Mouse (Mus musculus): ENCODE results near the gene Klhdc8b. TPM values are rescaled to one million over a fixed set of nuclear protein-coding genes. Genes with fewer than 3 reads are reported as not detected.

Gene Klhdc8b
- total RNA-seq, 2 experiments from 2014 or later: 5.5 TPM; not detected in 1

- no peak for ATAC-seq (replicated peaks; ENCODE audit: poor library complexity, severe bottlenecking)
Measured at GRCm38 (mm10) chr9:108453458-108453857, 7.9 kb downstream of the Klhdc8b start.

- peak; percentile 13 for ATAC-seq (replicated peaks; ENCODE audit: poor library complexity, severe bottlenecking)
Measured at GRCm38 (mm10) chr9:108452911-108453310, 8.5 kb downstream of the Klhdc8b start.

GRCm38 (mm10) chr9:108452291-108452906 is 9.0 kb downstream of the Klhdc8b start:
- ATAC-seq (replicated peaks; ENCODE audit: poor library complexity, severe bottlenecking): peak; percentile 86

GRCm38 (mm10) chr9:108451519-108452160 is 9.7 kb downstream of the Klhdc8b start:
- no peak for ATAC-seq (replicated peaks; ENCODE audit: poor library complexity, severe bottlenecking)

GRCm38 (mm10) chr9:108451170-108451493 is 10.2 kb downstream of the Klhdc8b start:
- ATAC-seq (replicated peaks; ENCODE audit: poor library complexity, severe bottlenecking): no peak

GRCm38 (mm10) chr9:108450292-108451169 is 10.8 kb downstream of the Klhdc8b start:
- no peak for ATAC-seq (replicated peaks; ENCODE audit: poor library complexity, severe bottlenecking)

GRCm38 (mm10) chr9:108449860-108450259 is 11.5 kb downstream of the Klhdc8b start:
- ATAC-seq (replicated peaks; ENCODE audit: poor library complexity, severe bottlenecking): no peak

GRCm38 (mm10) chr9:108445125-108445524 is 16.3 kb downstream of the Klhdc8b start:
- peak; percentile 90 for ATAC-seq (replicated peaks; ENCODE audit: poor library complexity, severe bottlenecking)

GRCm38 (mm10) chr9:108441236-108441919 is 20.0 kb downstream of the Klhdc8b start:
- no peak for ATAC-seq (replicated peaks; ENCODE audit: poor library complexity, severe bottlenecking)

GRCm38 (mm10) chr9:108440485-108440884 is 20.9 kb downstream of the Klhdc8b start:
- ATAC-seq (replicated peaks; ENCODE audit: poor library complexity, severe bottlenecking): no peak

GRCm38 (mm10) chr9:108439176-108439575 is 22.2 kb downstream of the Klhdc8b start:
- ATAC-seq (replicated peaks; ENCODE audit: poor library complexity, severe bottlenecking): no peak

- no peak for ATAC-seq (replicated peaks; ENCODE audit: poor library complexity, severe bottlenecking)
Measured at GRCm38 (mm10) chr9:108436182-108436581, 25.2 kb downstream of the Klhdc8b start, which contains the start of gene BC048562. TSS of gene BC048562 (plus strand) at chr9:108436482.

GRCm38 (mm10) chr9:108431431-108432067 is 29.8 kb downstream of the Klhdc8b start:
- peak; percentile 70 for ATAC-seq (replicated peaks; ENCODE audit: poor library complexity, severe bottlenecking)

GRCm38 (mm10) chr9:108428384-108428783 is 33.0 kb downstream of the Klhdc8b start, which contains the start of gene Ccdc36:
TSS of gene Ccdc36 (minus strand) at chr9:108428484.
- no peak for ATAC-seq (replicated peaks; ENCODE audit: poor library complexity, severe bottlenecking)

- ATAC-seq (replicated peaks; ENCODE audit: poor library complexity, severe bottlenecking): 0 out of 2 replicates have a peak, but pooled peaks have one; percentile 35
Measured at GRCm38 (mm10) chr9:108412221-108412620, 49.2 kb downstream of the Klhdc8b start.

- no peak for ATAC-seq (replicated peaks; ENCODE audit: poor library complexity, severe bottlenecking)
Measured at GRCm38 (mm10) chr9:108411381-108411942, 49.9 kb downstream of the Klhdc8b start.

- no peak for ATAC-seq (replicated peaks; ENCODE audit: poor library complexity, severe bottlenecking)
Measured at GRCm38 (mm10) chr9:108409535-108409934, 51.8 kb downstream of the Klhdc8b start.

- ATAC-seq (replicated peaks; ENCODE audit: poor library complexity, severe bottlenecking): peak; percentile 74
Measured at GRCm38 (mm10) chr9:108404451-108404850, 56.9 kb downstream of the Klhdc8b start.

GRCm38 (mm10) chr9:108403081-108403480 is 58.3 kb downstream of the Klhdc8b start:
- no peak for ATAC-seq (replicated peaks; ENCODE audit: poor library complexity, severe bottlenecking)

All from granulocyte monocyte progenitor cell, adult 5-6 weeks (primary cell).